Mouse (Mus musculus) ES-E14 (cell line): ENCODE data around the gene Slc17a7. TPM values are rescaled to one million over a fixed set of nuclear protein-coding genes. Genes with fewer than 3 reads are reported as not detected.

Source experiments
- DNase-seq: peaks from one replicate; pipeline ENCODE4 v3.0.0-alpha.2; 2013; ENCODE audit warnings: low read depth, low spot score
- H3K27ac ChIP-seq: 2 replicates; pipeline ENCODE4 v1.5.1; 2012; ENCODE audit warnings: low read depth, mild to moderate bottlenecking, low read length, moderate library complexity, mixed read lengths; ENCODE audit not compliant: poor library complexity, insufficient read depth, severe bottlenecking
- H3K36me3 ChIP-seq: 2 replicates; pipeline ENCODE4 v1.6.1; 2012; ENCODE audit warnings: mild to moderate bottlenecking, low read length, moderate library complexity, mixed read lengths; ENCODE audit not compliant: control insufficient read depth, poor library complexity, insufficient read depth, severe bottlenecking
- H3K4me1 ChIP-seq, 2 experiments: fragments of 150-350 bp in 1 of 2; sonication (generic) in 1 of 2; 2 replicates each; pipeline ENCODE4 v1.6.1; 2012; ENCODE audit warnings: low read length in 2 of 2, mild to moderate bottlenecking in 1 of 2, mixed read lengths in 1 of 2; ENCODE audit not compliant: control insufficient read depth in 2 of 2, insufficient read depth in 2 of 2, poor library complexity in 1 of 2
- H3K4me3 ChIP-seq, 2 experiments: fragments of 150-350 bp in 1 of 2; sonication (generic) in 1 of 2; 2 replicates each; pipeline ENCODE4 v1.5.1; 2012; ENCODE audit warnings: low read length in 2 of 2, low read depth in 1 of 2, mild to moderate bottlenecking in 1 of 2, mixed read lengths in 1 of 2; ENCODE audit not compliant: insufficient read depth in 1 of 2, poor library complexity in 1 of 2, severe bottlenecking in 1 of 2
- H3K9ac ChIP-seq: 2 replicates; pipeline ENCODE4 v1.6.1; 2012; ENCODE audit warnings: low read depth, mild to moderate bottlenecking, low read length, mixed read lengths; ENCODE audit not compliant: poor library complexity, insufficient read depth, severe bottlenecking
- H3K9me3 ChIP-seq: fragments of 150-350 bp; sonication (generic); 2 replicates; pipeline ENCODE4 v1.6.1; 2012; ENCODE audit warnings: low read depth, mild to moderate bottlenecking, low read length; ENCODE audit not compliant: control insufficient read depth, insufficient read depth
- CHD2 ChIP-seq: IDR thresholded peaks from 2 replicates; pipeline ENCODE4 v1.6.1; 2014; ENCODE audit warnings: mild to moderate bottlenecking, low read depth, low read length, inconsistent platforms
- HCFC1 ChIP-seq: IDR thresholded peaks from 2 replicates; pipeline ENCODE4 v1.6.1; 2012; ENCODE audit warnings: low read length, inconsistent platforms, borderline replicate concordance; ENCODE audit not compliant: insufficient read depth
- MAFK ChIP-seq: IDR thresholded peaks from 2 replicates; pipeline ENCODE4 v1.6.1; 2014; ENCODE audit warnings: mild to moderate bottlenecking, low read depth, low read length, inconsistent platforms; ENCODE audit not compliant: insufficient read depth
- ZC3H11A ChIP-seq: IDR thresholded peaks from 2 replicates; pipeline ENCODE4 v1.6.1; 2012; ENCODE audit warnings: low read depth, mild to moderate bottlenecking, inconsistent platforms, low read length, borderline replicate concordance
- ZNF384 ChIP-seq: IDR thresholded peaks from 2 replicates; pipeline ENCODE4 v1.6.1; 2012; ENCODE audit warnings: low read depth, low read length, inconsistent platforms
- in situ Hi-C, 2 experiments: fragments of 600-800 bp; cut with MboI; formaldehyde crosslinking; loops; one replicate each; pipeline ENCODE4 v1.15.1; 2025; ENCODE audit warnings: low sequenced_read_pairs in 2 of 2, inconsistent platforms in 1 of 2; ENCODE audit not compliant: unreplicated experiment in 2 of 2
- total RNA-seq: library from RNA; depleted of rRNA; stranded (reverse); fragments of 300-350 nt; gene quantifications from 2 replicates; pipeline ENCODE4 v1.2.3, GENCODE M21; 2012

The Slc17a7 gene
- total RNA-seq, 1 experiment: 3.4 TPM

GRCm38 (mm10) chr7:45129776-45130512, 33.8 kb upstream of the Slc17a7 start:
- Histone ChIP-seq H3K9me3 (no peaks in the 10 kb centered on the region), H3K4me1 (peaks cover 0 to 14% of the 10 kb centered on the region in 2 experiments; a peak in 1 of 4 replicates), H3K4me3 (peak overlapping the region; percentile 70 to 80), H3K9ac (peak overlapping the region; percentile 90; the same call in 1 of the 2 replicates), H3K27ac (peak overlapping the region; percentile 72; the same call in 1 of the 2 replicates), H3K36me3 (peaks cover 32% of the 10 kb centered on the region)
- in situ Hi-C loops: loop anchor here in 1 of 2 experiments (5.0 kb wide), 1 partner anchor 53 kb away; no protein-coding TSS in a partner anchor
- no peak for DNase-seq
- TF ChIP-seq CHD2: no peak
- TF ChIP-seq ZC3H11A: no peak
- no peak for TF ChIP-seq MAFK
- no peak for TF ChIP-seq ZNF384
- no peak for TF ChIP-seq HCFC1

- Histone ChIP-seq H3K9ac (peak overlapping the region; percentile 64; the same call in 1 of the 2 replicates), H3K27ac (no peak overlapping the region)
- no peak for TF ChIP-seq ZC3H11A
- no peak for TF ChIP-seq MAFK
- TF ChIP-seq ZNF384: no peak
- no peak for TF ChIP-seq HCFC1
- TF ChIP-seq CHD2: no peak
These were observed 31.9 kb upstream of the Slc17a7 start for GRCm38 (mm10) chr7:45131850-45132249.

GRCm38 (mm10) chr7:45133446-45134159, 30.1 kb upstream of the Slc17a7 start:
- Histone ChIP-seq H3K36me3 (no peaks in the 10 kb centered on the region), H3K9ac (no peak overlapping the region), H3K27ac (no peak overlapping the region), H3K4me1 (peaks cover 0 to 18% of the 10 kb centered on the region in 2 experiments; a peak in 1 of 4 replicates), H3K9me3 (no peaks in the 10 kb centered on the region), H3K4me3 (no peak overlapping the region)
- in situ Hi-C loops: loop anchor here in 1 of 2 experiments (5.0 kb wide), 1 partner anchor 56 kb away; no protein-coding TSS in a partner anchor
- no peak for DNase-seq
- TF ChIP-seq ZC3H11A (no peak), CHD2 (no peak), HCFC1 (no peak), ZNF384 (no peak), MAFK (no peak)

More at GRCm38 (mm10) chr7:45131850-45132249, 31.9 kb upstream of the Slc17a7 start:
- in situ Hi-C loops: loop anchor here in 1 of 2 experiments (5.0 kb wide), 1 partner anchor 55 kb away; no protein-coding TSS in a partner anchor
- H3K4me1 ChIP-seq: peaks cover 0 to 18% of the 10 kb centered on the region in 2 experiments; a peak in 1 of 4 replicates
- peaks cover 15% of the 10 kb centered on the region for H3K36me3 ChIP-seq
- H3K4me3 ChIP-seq: peak overlapping the region in 1 of 2 experiments; percentile 44; a peak in 2 of 4 replicates
- no peaks in the 10 kb centered on the region for H3K9me3 ChIP-seq
- no peak for DNase-seq

GRCm38 (mm10) chr7:45134544-45135026, 29.2 kb upstream of the Slc17a7 start:
- H3K9me3 ChIP-seq: no peaks in the 10 kb centered on the region
- TF ChIP-seq ZC3H11A (no peak), ZNF384 (no peak), CHD2 (no peak), MAFK (no peak), HCFC1 (no peak)
- in situ Hi-C loops: loop anchor here in 1 of 2 experiments (5.0 kb wide), 1 partner anchor 57 kb away; no protein-coding TSS in a partner anchor
- H3K27ac ChIP-seq: no peak overlapping the region
- DNase-seq: peak; percentile 95
- H3K4me3 ChIP-seq: no peak overlapping the region
- no peak overlapping the region for H3K9ac ChIP-seq
- peaks cover 0 to 19% of the 10 kb centered on the region in 2 experiments; a peak in 1 of 4 replicates for H3K4me1 ChIP-seq
- no peaks in the 10 kb centered on the region for H3K36me3 ChIP-seq
